Mouse (Mus musculus): ENCODE measurements around the gene Rnf145. TPM values are rescaled to one million over a fixed set of nuclear protein-coding genes. Genes with fewer than 3 reads are reported as not detected.

The Rnf145 gene
- polyA plus RNA-seq, 1 experiment from 2014 or later: 44.3 TPM

- Histone ChIP-seq H3K9me3 (replicated peaks; ENCODE audit: control insufficient read depth, low read length) (no peaks in the 10 kb centered on the region), H3K4me1 (ENCODE audit: control insufficient read depth, insufficient read depth, low read length) (peaks cover 25% of the 10 kb centered on the region), H3K9ac (ENCODE audit: low read length) (peak overlapping the region; percentile 41), H3K27me3 (ENCODE audit: control insufficient read depth, insufficient read depth, low read length) (peaks cover 48% of the 10 kb centered on the region), H3K27ac (ENCODE audit: low read length) (no peak overlapping the region), H3K4me3 (replicated peaks; ENCODE audit: low read length) (peak overlapping the region; percentile 33), H3K36me3 (ENCODE audit: control insufficient read depth, insufficient read depth, low read length) (no peaks in the 10 kb centered on the region), H3K4me2 (ENCODE audit: low read depth, low read length) (peak overlapping the region; percentile 49)
- WGBS: 11% methylated on average over 14 of the region's 14 CpGs
- ATAC-seq (ENCODE audit: insufficient read depth, low FRiP score): no peak
These were observed 94.8 kb downstream of the Rnf145 start for GRCm38 (mm10) chr11:44613411-44614180.

Small RNA genes lying within 50 kb of the gene (microRNA-seq; reads per million reads assigned to microRNA genes)
- gene Gm22121: not detected

Other genes with a start within 250 kb of the Rnf145 start
- not detected in 2 replicates for gene Il12b, start 118.9 kb upstream of the Rnf145 start, polyA plus RNA-seq (2015; fragmentation: Nextera tagmentation; extraction: Ambion mirVana)
- gene Ublcp1, start 48.5 kb upstream of the Rnf145 start, polyA plus RNA-seq (2015; fragmentation: Nextera tagmentation; extraction: Ambion mirVana): 51.9 and 53.2 TPM in 2 replicates
- 11.5 and 12.4 TPM in 2 replicates for gene Ebf1, start 98.4 kb downstream of the Rnf145 start, polyA plus RNA-seq (2015; fragmentation: Nextera tagmentation; extraction: Ambion mirVana)